Mouse (Mus musculus) right cerebral cortex, postnatal 25 days (tissue): ENCODE measurements around the gene Tnfrsf23.
"Not testable (repeated sequence)": the region's sequence is repeated elsewhere in the genome, so short reads cannot be mapped to it uniquely, and the experiment has no call there.

Experiments used
- DNase-seq: peaks from one replicate; pipeline ENCODE4 v3.0.0; 2022

Tnfrsf23 gene

DNA sequence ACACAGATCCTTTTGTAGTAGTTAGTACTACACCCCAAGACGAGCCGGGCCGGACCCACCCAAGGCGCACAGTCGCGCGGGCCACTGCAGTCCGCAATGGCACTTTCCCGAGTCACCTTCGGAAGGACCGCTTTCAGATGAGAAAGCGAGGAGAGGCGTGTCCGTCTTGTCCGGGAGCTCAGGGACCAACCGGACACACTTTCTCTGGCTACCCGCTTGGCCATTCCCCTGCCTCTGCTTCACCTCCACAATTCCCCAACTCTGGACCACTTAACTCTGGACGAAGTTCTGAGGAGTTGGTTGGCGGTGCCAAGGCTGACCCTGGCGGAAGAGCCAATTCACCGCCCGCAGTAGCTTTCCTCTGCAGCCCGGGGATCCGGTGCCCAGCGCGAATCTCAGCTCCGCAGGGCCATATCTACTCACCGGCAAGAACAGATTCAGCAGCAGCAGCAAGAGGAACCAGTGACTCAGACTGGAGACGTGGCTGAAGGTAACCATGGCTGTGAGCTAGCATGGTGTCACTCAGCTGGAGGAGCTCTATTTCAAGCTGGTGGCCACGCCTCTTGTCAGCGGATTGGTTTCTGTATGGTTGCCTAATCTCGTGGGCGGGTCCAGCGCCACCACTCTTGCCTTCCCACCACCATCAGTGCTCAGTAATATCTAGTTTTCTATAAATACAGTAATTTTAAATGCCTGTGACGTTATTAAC, at the start of gene Tnfrsf23:
Gene Tnfrsf23, minus strand, starts transcription at position 514 of the 709 bp plus-strand sequence.
- DNase-seq, result peak; percentile 67

DNA sequence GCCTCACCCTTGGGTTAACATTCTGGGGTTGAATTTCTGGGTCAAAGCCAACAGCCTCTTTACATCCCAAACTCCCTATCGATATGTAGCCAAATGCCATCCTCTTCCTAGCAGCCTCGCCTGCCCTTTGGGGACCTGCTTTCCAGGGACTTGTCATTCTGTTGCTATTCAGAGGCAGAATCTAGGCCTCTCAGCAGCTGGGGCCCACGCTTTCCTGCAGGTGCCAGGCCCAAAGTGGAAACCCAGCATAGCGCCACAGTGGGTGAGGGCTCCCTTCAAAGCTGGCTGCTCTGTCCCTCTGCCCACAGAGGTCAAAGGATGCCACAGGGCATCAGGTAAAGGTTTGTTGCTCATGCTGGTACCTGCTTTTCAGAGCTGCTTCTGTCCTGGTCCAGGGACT, 48.1 kb upstream of the Tnfrsf23 start:
- peak; percentile 30 for DNase-seq

DNA sequence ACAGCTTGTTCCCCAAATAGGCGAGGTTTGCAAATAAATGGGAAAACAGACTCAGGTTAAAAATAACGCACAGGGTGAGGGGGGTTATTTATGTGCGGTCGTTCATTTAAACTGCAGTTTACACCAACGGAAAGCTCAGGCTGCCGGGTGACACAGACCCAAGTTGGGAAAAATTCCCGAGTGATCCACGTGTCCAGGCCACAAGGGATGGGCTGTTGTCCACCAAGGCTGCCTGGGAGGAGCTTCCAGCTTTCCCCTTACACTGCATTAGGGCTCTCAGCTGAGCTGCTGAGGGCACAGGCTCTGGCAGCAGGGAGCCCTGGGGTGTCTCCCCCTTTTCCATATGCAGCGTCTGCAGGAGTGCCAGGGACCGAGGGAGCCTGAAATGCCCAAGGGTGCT, 44.2 kb upstream of the Tnfrsf23 start:
- no peak for DNase-seq

DNA sequence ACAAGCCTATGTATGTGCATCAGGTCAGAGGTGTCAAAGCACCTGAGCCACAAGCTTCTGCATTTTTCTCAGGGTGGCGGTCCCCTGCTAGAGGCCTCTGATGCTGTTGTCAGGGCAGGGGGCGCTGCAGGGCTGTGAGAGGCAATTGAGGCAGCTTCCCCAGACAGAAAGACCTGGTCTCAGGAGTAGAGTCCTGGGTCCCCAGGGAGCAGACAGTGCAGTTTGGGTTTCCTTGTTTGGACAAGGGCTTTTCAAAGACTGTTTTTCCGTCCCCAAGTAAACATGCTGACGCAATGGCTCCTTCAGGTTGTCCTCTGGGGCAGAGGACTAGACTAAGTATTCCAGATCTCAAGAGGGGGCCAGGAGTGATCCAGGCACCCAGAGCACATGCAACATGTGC, 40.7 kb upstream of the Tnfrsf23 start:
- no peak for DNase-seq

DNA sequence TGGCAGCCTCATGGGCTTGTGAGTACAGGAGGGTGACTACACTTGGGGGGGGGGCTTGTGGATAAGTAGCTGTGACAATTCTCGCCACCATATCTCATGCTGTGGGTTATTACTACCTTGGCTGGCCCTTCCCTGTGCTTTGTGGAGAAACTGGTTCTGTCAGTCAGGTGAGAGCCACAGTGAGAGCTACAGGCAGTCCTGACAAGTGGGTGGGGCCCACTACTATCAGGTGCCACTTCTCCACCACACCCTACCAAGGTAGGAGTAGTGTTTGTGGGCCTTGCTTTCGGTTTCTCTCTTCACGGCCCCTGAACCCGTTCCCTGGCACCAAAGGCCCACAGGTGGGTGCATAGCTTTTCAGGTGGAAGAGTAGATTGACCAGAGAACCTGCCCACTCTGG, 38.2 kb upstream of the Tnfrsf23 start:
- no peak for DNase-seq

DNA sequence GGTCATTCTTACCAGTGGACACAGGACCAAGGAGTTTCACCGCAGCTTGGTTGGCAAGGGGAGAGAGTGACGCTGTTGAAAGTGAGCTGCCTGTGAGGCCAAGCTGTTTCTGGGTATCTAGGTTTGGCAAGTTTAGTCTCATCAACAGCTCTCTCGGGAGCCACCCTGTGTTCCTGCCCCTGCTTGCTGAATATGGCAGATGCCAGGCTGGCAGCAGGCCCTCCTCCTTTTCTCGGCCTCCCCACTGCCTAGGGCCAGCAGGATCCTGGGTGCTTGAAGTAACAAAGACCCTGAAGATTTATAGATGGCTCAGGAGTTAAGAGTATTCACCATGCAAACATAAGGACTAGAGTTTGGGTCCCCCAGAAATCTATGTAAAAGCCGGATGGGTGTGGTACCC, 37.0 kb upstream of the Tnfrsf23 start:
- DNase-seq, result no peak

DNA sequence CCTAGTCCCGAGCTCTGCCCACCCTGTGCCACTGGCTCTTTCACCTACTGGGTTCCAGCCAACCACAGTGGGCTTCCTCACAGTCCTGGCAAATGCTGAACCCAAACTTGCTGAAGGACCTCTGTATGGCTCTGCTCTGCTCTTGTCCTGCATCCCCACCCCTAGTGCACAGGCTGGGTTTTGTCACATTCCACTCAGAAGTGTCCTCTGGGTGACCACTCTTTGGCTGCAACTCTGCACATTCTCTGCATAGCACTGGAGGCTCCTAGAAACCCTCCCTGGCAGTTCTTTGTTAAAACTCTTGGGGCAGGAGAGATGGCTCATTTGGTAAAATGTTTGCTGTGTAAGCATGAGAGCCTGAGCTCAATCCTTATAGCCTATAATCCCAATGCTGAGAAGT, 32.1 kb upstream of the Tnfrsf23 start:
- no peak for DNase-seq

DNA sequence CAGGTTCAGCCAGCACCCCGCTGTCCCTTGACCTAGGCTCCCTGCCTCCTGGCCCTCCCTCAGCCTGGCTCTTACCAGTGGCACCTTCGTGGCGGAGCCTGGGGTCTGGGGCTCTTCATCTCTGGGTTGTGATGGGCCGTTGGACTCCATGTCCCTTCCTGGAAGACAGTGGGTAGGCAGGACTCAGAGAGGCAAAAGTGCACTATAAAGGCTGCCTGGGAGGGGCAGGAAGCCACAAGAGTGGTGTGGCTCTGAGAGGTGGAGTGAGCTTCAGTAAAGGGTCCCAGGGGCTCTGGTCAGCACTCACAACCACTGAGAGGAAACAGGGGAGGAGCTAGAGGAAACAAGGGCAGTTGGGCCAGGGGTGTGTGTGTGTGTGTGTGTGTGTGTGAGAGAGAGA, 27.7 kb upstream of the Tnfrsf23 start:
- no peak for DNase-seq

DNA sequence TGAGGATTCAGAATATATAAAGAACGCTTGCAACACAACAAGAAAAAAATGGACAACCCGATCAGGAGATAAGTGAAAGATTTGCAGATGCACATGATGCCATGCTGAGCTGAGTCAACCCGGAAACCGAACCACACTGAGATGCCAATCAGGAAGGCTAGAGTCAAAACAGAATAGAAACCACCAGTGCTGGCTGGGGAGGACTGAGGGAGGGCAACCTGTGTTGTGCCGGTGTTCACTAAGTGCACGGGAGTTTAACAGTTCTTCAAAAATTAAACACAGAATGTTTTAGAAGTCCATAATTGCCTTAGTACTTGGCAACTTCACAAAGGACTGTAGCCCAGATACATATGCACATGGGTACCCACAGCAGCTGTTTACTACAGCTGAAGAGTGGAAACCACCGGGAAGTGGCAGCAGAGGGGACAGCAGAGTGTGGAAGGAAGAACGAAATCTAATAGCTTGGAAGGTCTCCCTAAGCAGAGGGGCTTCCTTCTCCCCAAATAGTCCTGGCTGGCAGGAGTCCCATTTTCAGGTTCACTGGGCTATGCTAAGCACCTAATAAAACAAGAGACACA, 27.2 kb upstream of the Tnfrsf23 start:
- DNase-seq, result no peak

DNA sequence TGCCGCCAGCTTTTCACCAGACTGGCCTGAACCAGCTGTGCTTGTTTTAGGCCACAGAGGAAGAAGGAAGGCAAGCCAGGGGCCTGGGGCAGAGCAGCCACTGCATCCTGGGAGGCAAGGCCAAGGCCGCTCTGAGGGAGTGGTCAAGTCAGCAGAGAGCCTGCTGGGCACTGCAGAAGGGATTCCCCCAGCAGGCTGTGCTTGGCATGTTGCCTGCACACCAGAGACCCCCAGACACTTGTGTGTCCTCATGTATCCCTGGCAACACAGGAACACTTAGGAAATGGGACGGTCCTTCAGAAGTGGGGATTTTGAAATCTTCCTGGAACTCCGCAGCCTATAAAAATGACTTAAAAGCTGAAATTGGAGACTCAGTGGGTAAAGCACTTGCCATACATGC, 26.4 kb upstream of the Tnfrsf23 start:
- DNase-seq, result no peak

DNA sequence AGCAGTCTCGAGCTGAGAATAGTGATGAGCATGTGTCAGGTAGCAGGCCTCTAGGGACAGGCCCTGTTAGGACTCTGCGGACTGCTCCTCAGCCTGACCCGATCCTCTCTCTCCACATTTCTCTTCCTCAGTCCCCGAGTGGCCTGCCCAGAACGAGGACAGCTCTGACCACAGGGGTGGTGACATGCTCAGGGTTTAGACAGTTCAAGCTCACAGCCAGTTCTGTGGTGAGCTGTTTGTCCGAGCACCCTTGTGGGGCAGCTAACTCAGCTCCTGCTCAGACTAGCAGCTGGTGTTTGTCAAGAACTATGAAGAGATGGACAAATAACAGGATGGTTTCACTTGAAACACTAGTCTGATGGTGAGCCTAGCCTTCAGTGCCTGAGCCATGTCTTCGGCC, 25.7 kb upstream of the Tnfrsf23 start:
- no peak for DNase-seq

DNA sequence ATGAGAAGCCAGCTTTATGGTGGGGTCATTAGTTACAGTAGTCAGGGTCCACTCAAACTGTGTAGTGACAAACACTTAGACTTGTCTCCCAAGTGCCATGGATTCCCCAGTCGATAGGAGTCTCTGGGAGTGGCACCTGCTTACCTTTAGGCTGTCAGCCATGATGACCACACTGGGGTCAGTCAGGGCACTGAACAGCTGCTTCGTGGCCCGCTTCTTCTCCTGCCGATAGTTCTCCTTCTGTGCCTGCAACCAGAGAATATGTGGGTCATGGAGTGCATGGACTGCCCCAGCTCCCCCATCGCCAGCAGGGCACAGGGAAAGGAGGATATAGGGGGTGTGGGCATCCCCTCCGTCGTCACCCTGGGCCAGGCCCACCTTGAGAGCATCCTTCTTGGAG, 23.7 kb upstream of the Tnfrsf23 start:
- DNase-seq, result no peak

DNA sequence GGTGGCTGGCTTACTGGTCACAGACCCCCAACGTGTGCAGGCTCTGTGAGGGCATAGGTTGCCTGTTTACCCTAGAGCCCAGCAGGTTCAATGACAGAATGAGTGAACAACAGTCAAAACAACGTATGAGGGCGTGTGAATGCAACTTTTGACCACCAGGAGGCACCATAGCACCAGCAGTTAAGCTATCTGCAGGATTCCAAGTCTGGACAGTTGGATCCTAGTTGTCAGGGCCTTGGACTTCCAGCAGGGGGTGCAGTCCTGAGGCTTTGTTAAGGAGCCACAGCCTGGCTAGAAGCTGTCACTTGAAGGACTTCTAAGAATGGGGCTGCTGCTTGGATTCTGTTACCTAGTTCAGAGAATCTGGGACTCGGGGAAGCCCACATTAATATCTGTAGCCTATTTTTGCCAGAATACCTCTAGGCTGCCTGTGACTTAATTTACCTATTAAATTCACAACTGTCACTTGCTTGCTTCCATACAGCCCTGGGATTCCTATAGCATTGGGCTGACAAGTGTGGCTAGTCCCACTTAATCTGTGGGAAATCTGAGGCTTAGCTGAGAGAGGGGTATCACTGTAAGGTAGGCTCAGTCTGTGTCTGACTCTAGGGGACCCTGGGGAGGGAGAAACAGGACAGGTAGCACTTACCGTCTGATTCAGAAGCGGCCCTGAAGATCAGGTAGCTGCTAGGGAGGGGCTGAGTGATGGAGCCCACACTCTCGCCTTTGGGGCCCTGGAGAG, 21.2 kb upstream of the Tnfrsf23 start:
- DNase-seq, result peak; percentile 85

DNA sequence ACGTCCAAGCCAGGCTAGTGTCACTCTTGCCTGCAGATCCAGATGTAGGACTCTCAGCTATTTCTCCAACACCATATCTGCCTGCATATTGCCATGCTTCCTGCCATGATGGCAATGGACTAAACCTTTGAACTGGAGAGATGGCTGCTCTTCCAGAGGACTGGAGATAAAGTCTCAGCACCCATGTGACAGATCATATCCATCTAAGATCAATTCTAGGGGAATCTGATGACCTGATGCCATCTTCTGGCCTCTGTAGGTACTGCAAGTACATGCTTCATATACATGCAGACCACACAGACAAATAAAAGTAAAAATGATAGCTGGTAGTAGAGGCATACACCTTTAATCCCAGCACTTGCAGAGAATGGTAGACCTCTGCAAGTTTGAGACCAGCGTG, 10.5 kb upstream of the Tnfrsf23 start:
- DNase-seq, result no peak

DNA sequence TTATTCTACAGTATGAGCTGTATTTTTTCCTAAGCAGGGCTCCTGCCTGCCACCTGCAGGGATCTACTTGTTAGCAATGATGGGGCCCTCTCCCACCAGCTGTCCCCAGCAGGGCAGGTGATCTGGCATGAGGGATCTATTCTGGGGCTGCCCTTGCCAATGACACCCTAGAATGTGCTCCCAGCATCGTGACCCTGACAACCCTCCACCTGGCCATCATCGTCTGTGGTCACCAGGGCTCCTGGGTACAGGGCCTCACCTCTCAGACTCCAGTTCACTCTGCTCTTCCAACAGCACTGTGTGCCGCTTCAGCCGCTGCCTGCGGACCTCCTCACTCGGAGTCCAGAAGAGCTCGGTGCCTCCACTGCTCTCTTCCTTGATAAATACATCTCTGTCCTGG, 8.9 kb upstream of the Tnfrsf23 start:
- DNase-seq, result peak; percentile 1

DNA sequence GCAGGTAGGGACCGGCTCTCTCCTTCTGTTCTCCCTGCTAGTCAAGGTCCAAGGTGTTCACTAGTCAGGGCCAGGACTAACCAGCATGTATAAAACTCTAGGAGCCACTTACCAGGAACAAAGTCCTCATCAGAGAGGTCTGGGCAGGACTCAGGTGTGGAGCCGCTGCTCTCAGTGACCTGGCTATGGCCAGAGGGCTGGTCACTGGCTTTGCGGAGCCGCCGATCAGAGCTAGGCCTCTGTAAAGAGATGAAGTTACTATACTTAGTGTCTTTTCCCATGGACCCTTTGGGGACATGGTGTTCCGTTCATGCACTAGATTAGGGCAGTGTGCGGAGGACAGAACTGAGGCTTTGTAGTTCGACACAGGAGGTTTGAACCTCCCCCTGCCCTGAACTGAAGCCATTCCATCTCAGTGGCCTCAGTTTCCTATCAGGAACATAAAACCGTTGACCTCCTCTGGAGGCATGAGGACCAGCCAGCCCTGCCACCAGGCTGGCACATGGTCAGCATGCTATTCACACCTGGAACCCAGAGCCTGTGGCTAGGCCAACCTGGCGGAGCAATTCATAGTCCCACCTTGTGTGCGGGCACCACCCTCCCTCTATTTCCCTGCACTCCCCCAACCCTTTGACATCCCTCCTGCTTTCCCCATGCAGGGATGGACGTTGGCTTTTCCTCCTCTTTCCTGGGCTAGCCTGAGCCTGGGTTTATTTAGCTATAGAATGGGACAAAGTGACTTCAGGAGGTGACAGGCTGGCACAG, 7.3 kb upstream of the Tnfrsf23 start:
- DNase-seq, result peak; percentile 1

DNA sequence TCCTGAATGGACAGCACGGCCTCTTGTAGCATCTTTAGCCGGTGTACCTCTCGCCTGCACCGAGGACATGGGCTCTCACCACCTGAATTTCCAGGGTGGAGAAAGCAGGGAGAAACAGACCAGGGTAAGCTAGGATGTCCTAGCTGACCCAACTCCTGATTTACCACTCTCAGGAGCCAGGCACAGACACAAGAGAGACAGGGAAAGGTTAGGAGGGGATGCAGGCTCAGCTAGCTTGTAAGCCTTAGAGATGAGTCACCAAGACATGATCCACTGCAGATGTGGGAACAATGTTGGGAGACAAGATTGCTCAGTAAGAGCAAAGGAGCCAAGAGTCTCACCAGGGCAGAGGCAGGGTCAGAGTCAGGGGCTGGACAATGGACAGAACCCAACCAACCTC, 6.2 kb upstream of the Tnfrsf23 start:
- peak; percentile 1 for DNase-seq

DNA sequence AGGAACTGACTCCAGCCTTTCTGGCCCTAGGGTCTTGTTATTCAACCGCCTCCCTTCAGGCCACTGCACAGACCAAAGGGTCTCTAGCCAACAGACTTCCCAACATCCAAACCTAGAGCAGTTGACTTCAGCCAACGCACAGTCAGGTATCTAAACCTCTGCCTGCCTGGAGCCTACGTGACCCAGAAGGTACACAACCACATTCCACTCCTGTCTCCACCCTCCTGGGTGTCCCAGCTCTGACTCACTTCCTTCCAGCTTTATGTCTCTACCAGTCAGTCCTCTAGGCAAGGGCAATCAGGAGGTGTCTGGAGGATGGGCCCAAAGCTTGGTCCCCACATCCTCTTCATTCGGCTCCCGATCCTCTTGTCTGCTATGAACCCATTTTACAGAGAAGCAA, 5.5 kb upstream of the Tnfrsf23 start:
- peak; percentile 2 for DNase-seq

DNA sequence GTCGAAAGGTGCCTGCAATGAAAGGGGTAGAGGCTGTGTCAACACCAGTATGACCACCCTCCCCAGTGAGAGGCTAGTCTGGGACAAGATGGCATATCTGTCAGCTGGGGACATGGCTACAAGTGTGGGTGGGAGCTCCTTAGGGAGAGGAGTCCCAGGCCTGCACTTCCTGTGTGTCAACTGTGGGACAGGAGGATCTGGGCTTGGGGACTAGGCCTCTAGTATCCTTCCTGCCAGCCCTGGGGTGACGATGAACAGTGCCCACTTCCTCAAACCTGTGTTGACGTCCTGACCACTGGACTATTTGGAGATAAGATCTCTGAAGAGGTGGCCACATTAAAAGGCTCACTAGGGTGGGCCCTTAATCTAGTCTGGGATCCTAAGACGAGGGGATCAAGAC, 4.3 kb upstream of the Tnfrsf23 start:
- DNase-seq, result peak; percentile 2

DNA sequence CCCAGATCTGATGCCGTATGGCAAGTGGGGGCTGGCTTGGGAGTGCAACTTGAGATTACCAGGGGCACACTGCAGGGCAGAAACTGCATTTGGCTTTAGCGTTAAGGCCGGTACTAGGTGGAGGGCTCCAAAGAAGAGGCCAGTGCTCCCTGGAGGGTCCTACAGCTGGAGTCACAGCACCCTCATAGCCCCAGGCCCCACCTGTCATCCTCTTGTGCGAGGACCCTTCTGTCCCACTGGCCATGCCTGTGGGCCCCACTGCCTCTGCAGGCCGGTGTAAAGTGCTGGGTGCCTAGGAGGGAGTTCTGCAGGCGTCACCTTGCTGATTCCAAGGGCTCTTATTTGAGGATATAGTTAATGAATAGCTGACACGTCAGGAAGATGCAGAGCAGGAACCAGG, 3.8 kb upstream of the Tnfrsf23 start:
- DNase-seq, result no peak

DNA sequence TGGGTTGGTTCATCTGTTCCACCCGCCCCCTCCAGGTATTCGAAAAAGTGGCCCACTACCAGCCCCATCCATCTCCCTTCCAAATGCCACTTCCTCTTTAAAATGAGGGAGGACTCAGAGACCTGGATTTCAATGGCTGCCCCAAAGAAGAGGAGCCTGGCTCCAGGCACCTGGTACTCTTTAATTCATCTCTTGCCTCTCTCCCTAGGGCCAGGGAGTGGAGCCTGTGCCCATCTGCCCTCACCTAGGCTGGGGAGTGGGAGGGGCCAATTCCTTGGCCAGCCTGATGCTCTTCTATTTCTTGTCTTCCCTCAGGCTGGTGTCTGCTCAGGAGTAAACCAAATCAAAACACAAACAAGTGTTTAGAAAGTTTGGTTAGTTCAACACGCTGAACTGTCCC, 1.0 kb upstream of the Tnfrsf23 start:
- not testable (repeated sequence) for DNase-seq

DNA sequence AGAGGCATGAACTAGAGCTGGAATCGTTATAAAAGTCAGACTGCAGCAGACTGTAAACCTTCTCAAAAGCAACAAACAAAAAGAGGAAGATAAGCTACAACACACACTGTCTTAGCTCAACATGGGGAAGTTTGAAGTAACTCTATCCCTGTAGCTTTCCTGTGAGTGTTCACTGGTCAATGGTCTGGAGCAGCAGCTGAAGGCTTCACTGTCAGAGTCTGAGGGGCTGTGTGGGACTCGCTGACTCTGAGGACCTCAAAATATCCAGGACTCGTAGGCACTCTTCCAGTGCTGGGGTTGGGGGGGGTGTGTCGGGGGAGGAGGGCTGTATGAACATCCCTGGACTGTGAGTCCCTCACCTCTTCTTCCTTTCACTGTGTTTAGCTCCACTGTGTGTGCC, 519 bp upstream of the Tnfrsf23 start:
- DNase-seq, result not testable (repeated sequence)

DNA sequence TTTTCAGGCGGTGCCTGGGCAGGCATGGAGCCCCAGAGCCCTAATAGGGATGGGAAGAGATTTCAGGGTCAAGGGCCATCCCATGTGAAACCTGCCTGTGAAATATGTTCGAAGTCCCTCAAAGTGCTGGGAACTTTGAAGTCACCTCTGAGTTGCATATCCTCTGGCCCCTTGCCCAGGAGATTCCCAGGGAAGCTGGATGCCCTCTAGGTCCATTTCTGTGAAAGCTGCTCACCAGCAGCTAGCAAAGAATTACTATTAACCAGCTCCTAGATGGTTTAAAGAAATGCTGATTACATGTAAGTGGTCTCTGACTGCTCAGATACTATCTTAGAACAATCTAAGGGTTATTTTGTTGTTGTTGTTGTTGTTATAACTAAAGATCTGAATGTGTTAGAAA, 1.1 kb downstream of the Tnfrsf23 start:
- DNase-seq, result not testable (repeated sequence)

DNA sequence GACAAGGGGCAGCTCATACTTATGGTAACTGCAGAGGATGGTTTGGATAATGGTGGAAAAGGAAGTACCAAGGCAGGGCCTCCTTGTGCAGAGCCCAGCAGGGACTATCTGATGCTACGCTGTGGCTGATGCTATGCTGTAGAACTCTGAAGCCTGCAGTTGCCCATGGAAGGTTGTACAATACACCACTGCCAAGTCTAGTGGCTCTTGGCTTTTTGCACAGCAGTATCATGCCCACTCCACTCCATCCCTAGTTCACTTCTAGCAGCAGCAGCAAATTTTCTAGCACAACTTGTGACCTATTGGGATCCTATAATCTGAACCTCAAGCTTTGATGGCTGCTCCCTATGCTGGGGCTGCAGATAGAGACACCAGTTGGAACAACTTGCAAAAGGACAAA, 4.1 kb downstream of the Tnfrsf23 start:
- DNase-seq, result no peak
